Mouse (Mus musculus): ENCODE data around the gene Syndig1. TPM values are rescaled to one million over a fixed set of nuclear protein-coding genes. Genes with fewer than 3 reads are reported as not detected.

The Syndig1 gene
- polyA plus RNA-seq, 1 experiment from 2014 or later: 2.1 TPM

DNA sequence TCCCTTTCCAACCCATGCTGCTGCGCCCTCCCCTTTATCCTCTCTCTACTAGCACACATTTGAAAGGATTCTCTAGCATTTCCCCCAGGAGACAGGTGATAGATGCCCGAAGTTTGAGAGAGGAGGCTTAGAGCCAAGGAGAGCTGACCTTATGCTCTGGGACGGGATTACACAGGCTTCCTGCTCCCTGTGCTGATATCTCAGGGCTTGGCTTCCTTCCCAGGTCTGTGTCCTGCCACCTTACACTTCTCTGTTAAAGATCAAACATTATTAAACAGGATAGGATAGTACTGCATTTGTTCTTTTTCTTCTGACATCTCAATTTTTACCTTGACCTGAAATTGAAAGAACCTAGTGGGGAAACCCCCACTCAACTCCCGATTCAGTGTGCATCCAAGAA, 109.8 kb downstream of the Syndig1 start:
- no peak for DNase-seq (ENCODE audit: low spot score)
- Histone ChIP-seq H3K9me3 (replicated peaks) (no peaks in the 10 kb centered on the region), H3K4me3 (no peak overlapping the region), H3K4me1 (peaks cover 13% of the 10 kb centered on the region), H3K27me3 (ENCODE audit: low read depth, poor library complexity, severe bottlenecking) (no peaks in the 10 kb centered on the region), H3K27ac (no peak overlapping the region), H3K36me3 (no peaks in the 10 kb centered on the region)
- 78% methylated on average over 4 of the region's 4 CpGs for WGBS

DNA sequence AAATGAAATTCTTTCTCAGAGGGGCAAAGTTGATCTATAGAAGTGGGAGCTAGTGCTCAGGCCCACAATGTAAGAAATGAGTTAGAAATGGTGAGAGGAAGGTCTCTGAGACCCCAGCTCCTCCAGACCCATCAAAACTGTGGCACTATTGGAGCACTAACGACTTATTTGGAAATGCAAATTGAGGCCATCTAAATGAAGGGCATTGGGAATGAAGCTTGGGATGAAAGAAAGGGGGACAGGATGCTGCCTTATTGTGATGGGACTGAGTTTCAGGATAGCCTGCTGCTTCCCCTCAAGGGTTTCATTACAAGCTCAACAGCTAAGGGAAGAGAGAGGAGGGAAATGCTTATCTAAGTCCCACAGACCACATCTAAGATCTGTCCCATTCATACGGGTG, 110.6 kb downstream of the Syndig1 start:
- no peak overlapping the region for H3K4me3 ChIP-seq
- no peaks in the 10 kb centered on the region for H3K27me3 ChIP-seq (ENCODE audit: low read depth, poor library complexity, severe bottlenecking)
- no peaks in the 10 kb centered on the region for H3K36me3 ChIP-seq
- H3K27ac ChIP-seq: no peak overlapping the region
- DNase-seq (ENCODE audit: low spot score): no peak
- H3K4me1 ChIP-seq: peaks cover 5% of the 10 kb centered on the region; the same call in 1 of the 2 replicates
- H3K9me3 ChIP-seq (replicated peaks): no peaks in the 10 kb centered on the region
- 69% methylated on average over 2 of the region's 2 CpGs for WGBS

DNA sequence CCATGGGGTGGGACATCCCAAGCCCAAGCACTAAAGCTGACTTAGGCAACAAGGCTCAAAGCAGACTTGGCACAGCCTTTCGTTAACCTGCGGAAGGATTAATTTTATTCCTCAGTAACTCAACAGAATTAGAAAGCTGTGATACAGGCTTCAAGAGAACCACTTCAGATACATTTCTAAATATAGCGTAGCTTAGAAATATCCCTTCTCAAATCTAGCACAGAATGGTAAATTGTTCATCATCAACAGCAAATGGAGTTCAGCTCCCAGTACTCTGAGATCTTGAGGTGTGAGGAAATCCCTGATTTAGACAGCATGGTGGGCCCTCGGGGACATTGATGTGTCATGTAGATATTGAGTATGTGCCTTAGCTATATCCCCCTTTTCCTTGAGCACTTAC, 121.6 kb downstream of the Syndig1 start:
- WGBS: 96% methylated on average over 4 of the region's 4 CpGs
- Histone ChIP-seq H3K9me3 (replicated peaks) (no peaks in the 10 kb centered on the region), H3K4me1 (no peaks in the 10 kb centered on the region), H3K36me3 (no peaks in the 10 kb centered on the region), H3K27ac (no peak overlapping the region), H3K4me3 (no peak overlapping the region), H3K27me3 (ENCODE audit: low read depth, poor library complexity, severe bottlenecking) (no peaks in the 10 kb centered on the region)
- no peak for DNase-seq (ENCODE audit: low spot score)

DNA sequence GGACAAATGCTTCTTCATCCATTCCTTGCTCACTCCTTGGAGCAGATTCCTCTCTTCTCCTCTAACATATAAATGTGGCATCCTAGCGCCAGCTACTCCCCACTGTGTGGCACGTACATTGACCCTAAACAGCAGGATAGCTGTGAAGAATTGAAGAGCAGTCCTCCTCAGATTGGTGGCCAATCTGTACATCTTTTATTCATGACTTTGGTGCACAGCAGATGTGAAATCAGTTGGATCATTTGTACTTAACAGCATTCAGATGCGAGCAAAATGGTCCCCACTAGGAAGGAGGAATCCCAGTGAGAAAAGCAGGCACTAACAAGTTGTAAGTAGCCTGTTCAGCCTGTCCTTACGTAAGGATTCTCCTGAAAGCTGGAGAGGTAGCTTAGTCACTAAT, 142.0 kb downstream of the Syndig1 start:
- Histone ChIP-seq H3K27me3 (ENCODE audit: low read depth, poor library complexity, severe bottlenecking) (no peaks in the 10 kb centered on the region), H3K4me3 (no peak overlapping the region), H3K36me3 (no peaks in the 10 kb centered on the region), H3K27ac (no peak overlapping the region), H3K9me3 (replicated peaks) (no peaks in the 10 kb centered on the region), H3K4me1 (no peaks in the 10 kb centered on the region)
- no peak for DNase-seq (ENCODE audit: low spot score)
- 81% methylated on average over 4 of the region's 4 CpGs for WGBS

DNA sequence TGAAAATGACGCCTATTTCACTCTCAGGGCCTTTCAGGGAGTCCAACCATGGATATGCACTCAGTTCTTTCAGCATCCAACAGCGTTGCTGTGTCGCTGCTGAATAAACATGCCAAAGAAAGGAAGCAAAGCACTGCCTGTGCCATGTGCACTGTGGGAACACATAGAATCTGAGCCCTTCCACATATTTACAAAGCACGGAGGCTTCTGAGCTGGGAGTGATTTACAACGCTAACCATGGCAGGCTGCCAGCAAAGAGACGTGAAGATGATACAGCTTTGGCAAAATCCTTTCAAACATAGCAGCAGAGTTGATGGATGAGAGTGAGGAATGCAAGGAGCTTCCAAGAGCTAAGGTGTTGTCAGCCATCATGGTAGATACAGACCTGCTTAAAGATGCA, 144.6 kb downstream of the Syndig1 start:
- DNase-seq (ENCODE audit: low spot score): no peak
- H3K9me3 ChIP-seq (replicated peaks): no peaks in the 10 kb centered on the region
- H3K27me3 ChIP-seq (ENCODE audit: low read depth, poor library complexity, severe bottlenecking): no peaks in the 10 kb centered on the region
- no peak overlapping the region for H3K4me3 ChIP-seq
- no peaks in the 10 kb centered on the region for H3K4me1 ChIP-seq
- no peaks in the 10 kb centered on the region for H3K36me3 ChIP-seq
- H3K27ac ChIP-seq: no peak overlapping the region
- WGBS: 81% methylated on average over 6 of the region's 6 CpGs

DNA sequence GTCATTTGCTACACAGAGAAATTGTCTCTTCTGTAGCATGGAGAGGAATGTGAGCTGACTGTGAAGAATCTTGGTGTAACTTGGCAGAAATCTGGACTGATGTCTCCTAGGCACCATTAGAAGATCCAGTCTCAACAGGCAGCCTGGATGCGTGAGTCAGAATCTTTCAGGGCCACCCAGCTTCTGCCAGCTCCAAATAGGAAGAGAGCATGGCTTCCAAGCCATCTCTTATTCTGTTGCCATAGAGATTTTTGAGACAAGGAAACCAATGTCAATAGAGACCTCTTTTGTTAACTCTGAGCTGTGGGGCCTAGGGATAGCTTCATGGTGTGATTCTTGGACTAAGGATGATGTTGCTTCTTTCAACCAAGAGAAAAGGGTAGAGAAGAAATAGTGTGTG, 151.4 kb downstream of the Syndig1 start:
- H3K27ac ChIP-seq: no peak overlapping the region
- no peak for DNase-seq (ENCODE audit: low spot score)
- H3K4me1 ChIP-seq: no peaks in the 10 kb centered on the region
- H3K9me3 ChIP-seq (replicated peaks): no peaks in the 10 kb centered on the region
- no peaks in the 10 kb centered on the region for H3K36me3 ChIP-seq
- 93% methylated on average over 1 of the region's 1 CpGs for WGBS
- H3K27me3 ChIP-seq (ENCODE audit: low read depth, poor library complexity, severe bottlenecking): no peaks in the 10 kb centered on the region
- H3K4me3 ChIP-seq: no peak overlapping the region

DNA sequence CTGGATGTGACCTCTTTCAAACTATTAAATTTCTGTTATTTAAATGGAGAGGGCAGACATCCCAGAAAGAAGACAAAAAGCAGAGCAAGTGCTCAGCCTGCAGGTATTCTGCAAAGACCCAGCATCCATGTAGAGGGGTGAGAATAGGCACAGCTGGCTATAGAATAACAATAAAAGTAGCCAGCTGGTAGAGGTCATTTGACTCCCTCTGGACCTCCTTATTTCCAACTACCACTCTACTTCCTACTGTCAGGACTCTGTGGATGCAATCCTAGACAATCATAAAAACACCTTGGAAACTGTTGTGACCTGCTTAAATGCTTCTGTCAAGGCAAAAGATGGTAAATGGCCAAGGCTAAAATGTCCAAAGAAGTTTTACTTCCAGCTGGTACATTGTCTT, 153.5 kb downstream of the Syndig1 start:
- Histone ChIP-seq H3K9me3 (replicated peaks) (no peaks in the 10 kb centered on the region), H3K27me3 (ENCODE audit: low read depth, poor library complexity, severe bottlenecking) (no peaks in the 10 kb centered on the region), H3K4me1 (no peaks in the 10 kb centered on the region), H3K27ac (no peak overlapping the region), H3K36me3 (no peaks in the 10 kb centered on the region), H3K4me3 (no peak overlapping the region)
- no peak for DNase-seq (ENCODE audit: low spot score)

DNA sequence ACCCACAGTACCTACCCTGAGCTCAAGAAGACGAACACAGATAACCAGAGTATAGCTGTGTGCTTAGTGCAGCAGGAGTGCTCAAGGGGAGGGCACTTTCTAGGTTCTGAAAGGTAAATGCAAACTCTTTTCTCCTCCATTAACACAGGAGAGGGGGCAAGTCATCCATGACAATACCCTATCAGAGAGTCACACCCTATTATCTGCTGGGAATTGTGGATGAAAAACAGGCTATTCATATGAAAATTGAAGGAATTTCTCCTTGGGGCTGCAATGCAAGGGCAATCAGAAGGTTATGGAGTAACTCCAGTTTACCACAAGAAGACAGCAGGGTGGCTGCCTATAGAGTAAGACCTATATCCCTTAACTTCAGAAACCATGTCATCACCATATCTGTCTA, 154.1 kb downstream of the Syndig1 start:
- Histone ChIP-seq H3K27ac (no peak overlapping the region), H3K27me3 (ENCODE audit: low read depth, poor library complexity, severe bottlenecking) (no peaks in the 10 kb centered on the region), H3K4me3 (no peak overlapping the region), H3K36me3 (no peaks in the 10 kb centered on the region), H3K9me3 (replicated peaks) (no peaks in the 10 kb centered on the region), H3K4me1 (no peaks in the 10 kb centered on the region)
- DNase-seq (ENCODE audit: low spot score): no peak
- WGBS: 83% methylated on average over 1 of the region's 1 CpGs

DNA sequence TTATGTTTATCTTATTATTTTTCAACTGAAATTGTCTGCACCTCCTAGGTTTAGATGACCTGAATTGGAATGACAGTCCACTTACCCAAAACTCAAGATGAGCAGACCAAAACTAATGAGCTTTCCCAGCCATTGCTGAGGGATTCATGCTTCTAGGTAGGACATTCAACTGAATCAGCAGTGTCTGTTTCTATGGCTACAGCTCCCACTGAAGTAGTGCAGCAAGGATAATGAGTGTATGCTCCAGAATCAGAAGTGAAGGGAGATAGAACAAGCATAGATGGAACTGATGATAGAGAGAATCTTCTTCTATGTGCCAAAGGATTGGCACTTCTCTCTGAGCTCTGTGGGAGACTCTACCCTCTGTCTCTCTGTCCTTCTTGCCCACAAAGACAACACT, 158.6 kb downstream of the Syndig1 start:
- H3K4me1 ChIP-seq: no peaks in the 10 kb centered on the region
- H3K27me3 ChIP-seq (ENCODE audit: low read depth, poor library complexity, severe bottlenecking): no peaks in the 10 kb centered on the region
- no peak for DNase-seq (ENCODE audit: low spot score)

DNA sequence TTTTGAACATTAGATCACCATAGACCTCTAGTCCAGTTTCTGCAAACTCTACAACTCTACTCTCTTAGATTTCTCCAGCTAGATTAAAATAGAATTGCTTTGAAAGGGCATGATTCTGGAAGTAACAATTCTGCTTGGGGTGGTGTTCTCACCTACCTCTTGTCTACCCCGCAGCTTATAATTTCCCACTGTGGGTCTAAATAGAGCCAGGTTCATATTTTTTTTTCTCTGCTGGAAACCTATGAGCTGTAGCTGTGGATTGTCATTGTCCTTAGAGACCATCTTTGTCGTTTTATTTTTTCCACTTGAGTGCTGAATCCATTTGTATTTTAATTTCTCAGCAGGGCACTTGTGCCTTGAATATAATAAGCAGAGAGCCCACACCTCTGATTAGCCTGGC, 162.5 kb downstream of the Syndig1 start:
- no peaks in the 10 kb centered on the region for H3K9me3 ChIP-seq (replicated peaks)
- WGBS: 75% methylated on average over 2 of the region's 2 CpGs
- H3K4me1 ChIP-seq: no peaks in the 10 kb centered on the region
- no peak overlapping the region for H3K27ac ChIP-seq
- no peaks in the 10 kb centered on the region for H3K36me3 ChIP-seq
- no peak overlapping the region for H3K4me3 ChIP-seq
- no peak for DNase-seq (ENCODE audit: low spot score)
- no peaks in the 10 kb centered on the region for H3K27me3 ChIP-seq (ENCODE audit: low read depth, poor library complexity, severe bottlenecking)

More for the DNA sequence above, 158.6 kb downstream of the Syndig1 start:
- no peak overlapping the region for H3K27ac ChIP-seq
- H3K36me3 ChIP-seq: no peaks in the 10 kb centered on the region
- no peak overlapping the region for H3K4me3 ChIP-seq
- H3K9me3 ChIP-seq (replicated peaks): no peaks in the 10 kb centered on the region

DNA sequence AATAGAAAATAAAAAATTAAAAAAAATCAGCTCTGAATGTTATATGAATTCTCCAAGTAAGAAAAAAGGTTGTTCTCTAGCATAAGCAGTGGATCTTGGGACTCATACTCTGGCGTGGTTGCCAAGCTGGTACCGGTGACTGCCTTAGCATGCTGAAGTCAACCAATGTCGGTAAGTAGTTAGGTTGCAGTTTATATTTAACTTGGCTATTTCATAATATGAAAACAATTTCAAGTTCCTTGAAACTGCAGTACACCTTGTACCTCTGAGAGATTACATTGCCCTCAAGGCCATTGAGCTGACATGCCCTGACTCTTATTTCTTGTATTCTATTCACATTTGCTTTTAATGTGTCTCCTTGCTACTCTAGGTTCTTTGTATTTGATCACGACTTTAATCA, 163.9 kb downstream of the Syndig1 start:
- H3K9me3 ChIP-seq (replicated peaks): no peaks in the 10 kb centered on the region
- H3K4me1 ChIP-seq: peaks cover 8% of the 10 kb centered on the region; the same call in 1 of the 2 replicates
- H3K27me3 ChIP-seq (ENCODE audit: low read depth, poor library complexity, severe bottlenecking): no peaks in the 10 kb centered on the region
- H3K4me3 ChIP-seq: no peak overlapping the region
- 93% methylated on average over 4 of the region's 4 CpGs for WGBS
- no peaks in the 10 kb centered on the region for H3K36me3 ChIP-seq
- no peak overlapping the region for H3K27ac ChIP-seq
- DNase-seq (ENCODE audit: low spot score): no peak

DNA sequence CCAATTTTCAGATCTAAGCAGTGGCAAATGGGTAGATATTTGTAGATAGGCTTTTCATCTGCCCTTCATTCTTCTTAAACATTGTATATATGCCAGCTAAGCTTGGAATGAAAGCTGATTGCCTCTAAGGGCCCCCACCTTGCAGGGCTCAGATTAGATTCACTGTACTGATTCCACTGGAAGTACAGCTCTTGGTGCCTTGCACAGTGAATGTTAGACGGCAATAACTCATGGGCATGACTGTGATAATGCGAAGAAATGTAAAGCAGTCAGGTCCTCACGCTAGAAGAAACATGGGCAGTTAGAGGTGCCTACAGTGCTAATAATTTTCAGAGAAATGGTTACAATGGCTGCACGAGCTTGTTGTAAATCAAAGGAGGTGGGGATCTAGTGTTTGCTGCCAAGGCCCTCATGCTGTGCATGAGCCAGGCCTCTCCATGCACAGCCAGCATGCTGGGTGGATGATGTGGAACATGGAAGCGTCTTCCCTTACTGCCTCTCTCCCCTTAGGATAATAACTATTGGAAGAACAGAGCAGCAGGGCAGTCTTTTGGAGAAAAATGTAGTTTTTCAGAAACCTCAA, 167.5 kb downstream of the Syndig1 start:
- H3K27me3 ChIP-seq (ENCODE audit: low read depth, poor library complexity, severe bottlenecking): no peaks in the 10 kb centered on the region
- peaks cover 11% of the 10 kb centered on the region; the same call in 1 of the 2 replicates for H3K4me1 ChIP-seq
- no peaks in the 10 kb centered on the region for H3K36me3 ChIP-seq
- no peak overlapping the region for H3K27ac ChIP-seq
- no peak overlapping the region for H3K4me3 ChIP-seq
- DNase-seq (ENCODE audit: low spot score): no peak
- no peaks in the 10 kb centered on the region for H3K9me3 ChIP-seq (replicated peaks)
- 83% methylated on average over 5 of the region's 5 CpGs for WGBS

DNA sequence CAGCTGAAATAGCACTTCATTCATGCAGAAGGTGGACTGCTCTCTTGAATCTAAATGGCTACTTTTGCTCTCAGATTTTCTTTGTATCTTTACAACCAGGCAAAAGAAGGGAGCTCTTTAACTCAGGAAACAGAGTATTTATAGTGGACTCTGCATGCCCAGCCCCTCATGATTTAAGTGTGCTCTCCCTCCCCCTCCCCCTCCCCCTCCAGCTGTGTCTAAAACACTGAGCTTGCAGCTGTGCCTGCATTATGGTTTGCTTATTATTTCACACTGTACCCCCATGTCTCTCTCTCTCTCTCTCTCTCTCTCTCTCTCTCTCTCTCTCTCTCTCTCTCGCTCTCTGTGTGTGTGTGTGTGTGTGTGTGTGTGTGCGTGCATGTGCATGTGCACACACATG, 168.6 kb downstream of the Syndig1 start:
- Histone ChIP-seq H3K9me3 (replicated peaks) (no peaks in the 10 kb centered on the region), H3K27ac (no peak overlapping the region), H3K27me3 (ENCODE audit: low read depth, poor library complexity, severe bottlenecking) (no peaks in the 10 kb centered on the region), H3K36me3 (no peaks in the 10 kb centered on the region), H3K4me3 (no peak overlapping the region), H3K4me1 (peaks cover 11% of the 10 kb centered on the region; the same call in 1 of the 2 replicates)
- no peak for DNase-seq (ENCODE audit: low spot score)
- WGBS: 92% methylated on average over 2 of the region's 2 CpGs

DNA sequence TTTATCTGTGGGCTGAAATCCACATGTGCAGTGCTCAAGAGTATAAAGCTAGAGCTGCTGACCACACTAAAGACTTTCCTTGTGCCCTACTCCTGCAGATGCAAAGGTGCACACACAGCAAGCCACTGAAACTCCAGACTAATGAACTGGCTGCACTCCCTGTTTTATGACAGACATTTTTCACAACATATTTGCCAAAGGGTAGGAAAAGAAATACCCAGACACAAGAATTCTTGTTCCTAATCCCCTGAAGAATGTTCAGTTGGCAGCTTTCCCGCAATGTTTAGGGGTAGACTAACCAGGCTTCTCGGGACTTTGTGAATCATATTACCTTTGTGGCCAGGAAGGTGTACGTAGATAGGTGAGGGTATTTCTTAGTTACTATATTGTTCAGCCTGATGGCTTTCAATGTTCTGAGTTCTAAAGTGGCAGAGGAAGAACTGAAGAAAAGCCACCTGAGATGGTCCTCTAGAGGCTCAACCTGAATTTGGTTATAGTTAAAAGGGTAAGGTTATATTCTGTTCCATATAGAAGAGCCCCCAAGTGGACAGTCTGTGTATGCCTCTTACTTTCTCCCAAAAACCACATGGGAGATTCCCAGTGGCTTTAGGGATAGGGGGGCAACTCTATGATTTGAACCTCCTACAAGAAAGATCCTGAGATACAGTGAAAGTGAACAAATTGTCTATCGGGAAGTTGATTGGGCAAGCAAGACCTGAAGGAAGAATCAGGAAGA, 169.5 kb downstream of the Syndig1 start:
- Histone ChIP-seq H3K4me3 (no peak overlapping the region), H3K9me3 (replicated peaks) (no peaks in the 10 kb centered on the region), H3K36me3 (no peaks in the 10 kb centered on the region), H3K4me1 (peaks cover 11% of the 10 kb centered on the region; the same call in 1 of the 2 replicates), H3K27me3 (ENCODE audit: low read depth, poor library complexity, severe bottlenecking) (no peaks in the 10 kb centered on the region), H3K27ac (no peak overlapping the region)
- 93% methylated on average over 4 of the region's 4 CpGs for whole genome bisulfite sequencing
- DNase-seq (ENCODE audit: low spot score): no peak

All from limb, embryonic 10.5 days (tissue).